Mouse (Mus musculus): ENCODE measurements around the gene Rcn2.

Gene Rcn2

DNA sequence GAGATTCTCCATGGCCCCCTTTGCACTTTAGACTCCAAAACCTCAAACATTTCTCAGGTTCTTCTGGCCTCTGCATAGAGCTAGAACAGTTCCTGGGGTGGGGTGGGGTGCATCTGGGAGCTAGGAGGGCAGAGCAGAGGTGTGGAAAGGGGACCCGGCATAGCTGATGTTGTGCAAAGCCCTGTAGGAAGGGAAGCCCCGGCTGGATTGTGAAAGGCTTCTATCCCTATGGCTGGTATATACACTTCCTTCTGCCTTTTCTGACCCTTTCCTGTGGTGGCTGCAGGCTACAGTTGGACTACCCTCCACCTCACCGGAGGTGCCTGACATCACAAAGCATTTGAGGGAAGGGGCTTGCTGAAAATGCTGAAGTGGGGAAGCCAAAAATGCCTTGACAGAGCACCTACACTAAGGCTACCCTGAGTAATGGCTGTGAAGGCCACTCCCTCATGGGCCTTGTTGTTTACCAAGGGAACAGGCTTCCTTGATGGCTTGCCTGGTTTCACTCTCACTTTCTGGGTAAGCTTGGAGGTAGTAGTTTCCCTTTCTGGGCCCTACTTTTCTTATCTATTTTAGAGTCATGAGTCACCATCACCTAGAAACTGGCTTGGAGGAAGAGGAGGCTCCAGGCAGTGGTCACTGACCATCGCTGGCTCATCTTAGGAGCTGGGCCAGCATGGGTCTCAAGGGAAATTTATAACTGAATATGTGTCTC is 56.1 kb downstream of the Rcn2 start:
- in situ Hi-C loops (cut with MboI): no loop called here

DNA sequence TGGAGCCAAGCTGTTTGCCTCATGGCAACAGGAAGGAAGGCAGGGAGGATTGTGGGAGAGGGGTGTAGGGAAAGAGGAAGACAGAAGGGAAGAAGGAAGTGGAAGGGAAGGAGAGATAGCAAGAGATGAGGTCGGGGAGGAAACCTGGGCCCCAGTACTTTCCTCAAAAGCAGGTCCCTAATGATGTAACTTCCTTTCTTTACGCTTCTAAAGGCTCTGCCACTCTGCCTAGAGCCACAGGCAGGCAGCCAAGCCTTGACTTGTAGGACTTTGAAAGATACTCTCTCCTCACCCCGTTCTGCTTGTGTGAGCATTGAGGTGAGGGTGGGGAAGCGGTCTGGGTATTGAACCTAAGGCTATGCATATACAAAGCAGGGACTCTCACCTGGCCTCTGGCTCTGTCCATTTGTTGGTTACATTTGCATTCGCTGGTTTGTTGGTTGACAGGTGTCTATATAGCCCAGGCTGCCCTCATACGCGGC is 58.4 kb downstream of the Rcn2 start:
- in situ Hi-C loops (cut with MboI): no loop called here

DNA sequence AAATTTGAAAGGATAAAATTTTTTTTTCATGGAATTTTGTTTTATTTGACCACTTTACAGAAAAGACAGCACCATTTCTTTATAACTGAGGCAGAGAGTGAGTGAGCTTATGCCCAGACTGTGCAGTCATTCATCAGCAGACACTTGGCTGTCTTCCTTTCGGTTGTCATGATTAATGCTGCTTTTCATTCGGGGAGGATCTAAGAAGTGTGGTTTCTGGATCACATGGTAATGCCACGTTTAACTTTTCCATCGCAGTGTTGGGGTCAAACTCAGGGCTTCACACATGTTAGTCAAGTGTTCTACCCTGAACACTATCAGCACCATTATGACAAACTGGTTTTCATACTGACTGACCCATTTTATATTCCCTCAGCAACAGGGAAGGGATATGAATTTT is 59.4 kb downstream of the Rcn2 start:
- in situ Hi-C loops (cut with MboI): no loop called here

DNA sequence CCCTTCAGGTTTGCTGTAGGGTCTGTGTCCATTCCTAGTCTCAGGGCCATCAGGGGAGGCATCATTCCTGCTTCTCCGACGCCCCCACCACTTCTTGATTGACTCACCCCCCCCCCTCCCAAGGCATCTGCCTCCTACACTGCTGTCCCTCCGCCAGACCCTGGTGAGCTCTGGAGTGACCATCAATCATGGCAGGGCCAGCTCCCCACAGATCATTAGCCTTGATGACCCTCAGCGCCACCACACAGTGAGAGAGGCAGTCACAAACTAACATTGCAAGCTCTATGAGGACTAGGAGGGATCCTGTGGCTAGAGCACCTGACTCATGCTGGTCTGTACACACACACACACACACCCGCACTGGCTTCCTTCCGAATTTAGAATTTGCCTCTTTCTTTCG is 63.3 kb downstream of the Rcn2 start:
- in situ Hi-C loops (cut with MboI): no loop called here

DNA sequence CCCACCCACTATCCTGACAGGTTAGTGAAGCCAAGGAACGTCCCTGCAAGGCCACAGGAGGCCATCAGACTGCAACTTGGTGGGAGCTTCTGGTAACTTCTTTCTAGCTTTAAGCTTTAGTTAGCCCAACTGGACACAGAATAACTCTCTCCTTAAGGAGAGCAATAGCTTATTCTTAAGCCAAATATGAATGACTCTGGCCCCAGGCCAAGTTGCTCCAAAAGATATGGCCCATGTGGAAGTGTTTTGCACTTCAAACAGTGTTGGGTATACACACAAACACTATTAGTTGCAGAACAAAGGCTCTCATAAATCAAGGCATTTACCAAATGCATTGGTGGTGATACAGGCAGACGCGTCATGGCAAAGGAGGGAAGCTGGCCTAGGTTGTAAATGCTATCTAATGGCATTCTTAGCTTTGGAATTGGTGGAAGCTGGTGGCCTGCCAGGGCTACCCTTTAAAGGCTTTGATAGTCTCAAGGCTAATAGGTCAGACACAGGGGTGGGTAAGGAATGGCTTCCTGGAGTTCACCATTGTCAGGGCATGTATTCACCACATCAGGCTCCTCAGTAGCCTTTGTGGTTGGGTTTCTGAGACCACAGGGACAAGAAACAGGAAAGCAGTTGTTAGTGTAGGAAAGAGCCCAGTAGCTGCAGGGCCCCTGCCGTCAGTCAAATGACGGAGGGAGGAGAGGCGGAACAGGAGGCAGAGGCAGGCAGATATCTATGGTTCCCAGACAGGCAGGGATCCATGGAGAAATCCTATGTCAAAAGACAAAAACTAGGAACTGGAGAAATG is 64.8 kb downstream of the Rcn2 start:
- in situ Hi-C loops (cut with MboI): no loop called here

DNA sequence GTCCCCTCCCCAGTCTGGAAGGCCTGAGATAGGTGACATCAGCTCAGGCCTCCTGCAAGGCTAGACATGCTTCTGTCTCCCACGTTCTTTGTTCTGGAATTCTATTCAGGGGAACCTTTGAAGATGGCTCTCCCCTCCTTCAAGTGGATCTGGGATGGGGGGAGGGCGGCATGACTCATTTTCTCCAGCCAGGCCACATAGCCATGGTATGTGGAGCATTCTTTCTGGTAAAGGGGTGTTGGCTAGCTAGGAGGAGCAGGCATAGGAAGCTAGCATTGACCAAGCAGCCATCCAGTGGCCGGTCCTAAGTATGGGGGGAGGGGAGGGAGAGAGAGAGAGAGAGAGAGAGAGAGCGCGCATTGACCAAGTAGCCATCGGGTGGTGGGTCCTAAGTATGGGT is 65.9 kb downstream of the Rcn2 start:
- in situ Hi-C loops (cut with MboI): no loop called here

DNA sequence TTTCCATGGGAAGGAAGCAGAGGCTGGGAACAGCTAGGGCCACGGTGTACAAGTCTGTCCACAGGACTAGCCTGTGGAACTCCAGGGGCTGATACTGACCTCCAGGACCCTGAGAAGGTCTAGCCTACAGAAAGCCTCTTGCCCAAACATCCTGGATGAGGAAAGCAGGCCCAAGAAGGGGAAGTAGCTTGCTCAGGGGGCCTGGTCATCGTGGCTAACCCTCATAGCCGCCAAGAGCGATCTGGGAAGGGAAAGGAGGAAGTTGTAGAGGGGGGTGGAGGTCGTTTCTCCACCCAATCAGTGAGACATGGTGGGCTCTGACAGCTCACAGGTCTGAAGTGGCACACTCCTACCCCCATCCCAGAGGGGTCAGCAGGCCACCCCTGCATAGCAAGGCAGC is 66.5 kb downstream of the Rcn2 start:
- in situ Hi-C loops (cut with MboI): no loop called here
